Mouse (Mus musculus): ENCODE results near the gene Gbf1.

Gbf1 gene

DNA sequence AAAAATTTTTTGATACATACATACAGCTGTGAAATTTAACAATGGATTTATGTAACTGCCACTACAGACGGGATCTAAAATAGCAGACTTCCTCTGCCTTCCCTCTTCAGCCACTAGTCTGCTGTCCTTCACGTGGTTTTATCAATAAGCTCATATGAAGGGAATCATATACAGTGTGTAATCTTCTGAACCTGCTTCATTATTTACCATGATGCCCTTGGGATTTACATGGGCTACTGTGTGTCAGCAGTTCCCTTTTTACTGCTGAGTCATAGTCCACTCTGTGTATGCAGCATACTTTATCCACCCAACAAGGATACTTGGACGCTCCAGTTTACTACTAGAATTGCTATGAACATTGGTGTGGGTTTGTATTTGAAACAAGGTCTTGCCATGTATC is 75.0 kb downstream of the Gbf1 start:
- no peak for DNase-seq

DNA sequence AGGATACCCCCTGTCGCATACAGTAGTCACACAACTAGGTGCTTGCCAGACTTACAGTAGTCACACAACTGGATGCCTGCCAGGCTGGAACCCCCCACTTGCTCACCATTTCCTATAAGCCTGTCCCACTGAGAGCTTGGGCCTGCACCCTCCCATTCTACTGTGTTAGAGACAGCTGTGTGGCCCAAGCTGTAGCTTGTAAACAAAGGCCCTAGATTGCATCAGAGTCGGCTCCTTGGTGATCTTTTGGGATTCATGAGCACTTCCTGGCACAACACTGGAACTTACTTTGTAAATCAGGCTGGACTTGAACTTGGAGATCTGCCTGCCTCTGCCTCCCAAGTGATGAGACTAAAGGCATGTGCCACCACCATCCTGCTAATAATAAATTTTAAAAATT is 82.1 kb downstream of the Gbf1 start:
- no peak for DNase-seq

DNA sequence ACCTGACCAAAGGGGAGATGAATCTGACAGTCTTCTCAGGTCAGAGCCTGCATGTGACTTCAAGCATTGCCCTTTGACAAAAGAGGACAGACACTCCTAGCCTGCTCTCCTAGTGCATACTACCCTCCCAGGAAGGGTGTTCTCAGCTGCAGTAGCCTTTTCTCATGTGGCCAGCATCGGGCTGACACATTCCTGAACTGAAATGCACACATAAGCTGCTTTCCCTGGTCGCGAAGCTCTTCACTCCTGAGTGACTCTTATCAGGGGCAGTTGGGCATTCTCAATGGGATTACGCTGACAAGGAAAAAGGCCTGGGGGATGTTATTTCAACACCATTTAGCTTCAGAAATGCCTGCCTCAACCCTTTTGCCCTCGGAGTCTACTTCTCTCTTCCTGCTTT is 84.3 kb downstream of the Gbf1 start:
- DNase-seq, result no peak

DNA sequence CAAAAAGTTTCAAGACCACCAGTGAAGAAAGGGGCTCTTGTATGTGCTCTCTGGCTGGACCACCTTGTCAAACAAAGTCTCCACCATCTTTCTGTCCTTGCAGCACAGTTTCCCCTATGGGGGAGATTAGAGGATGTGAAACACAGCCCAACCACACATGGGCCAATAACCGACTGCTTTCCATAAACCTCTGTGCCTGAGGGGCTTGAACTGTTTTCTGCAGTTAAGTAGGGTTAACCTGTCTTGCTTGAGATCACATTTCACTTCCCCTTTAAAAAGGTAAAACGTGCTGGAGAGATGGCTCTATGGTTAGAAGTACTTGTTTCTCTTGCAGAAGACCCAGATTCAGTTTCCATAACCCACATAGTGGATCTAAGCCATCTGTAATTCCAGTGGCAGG is 87.9 kb downstream of the Gbf1 start:
- no peak for DNase-seq

DNA sequence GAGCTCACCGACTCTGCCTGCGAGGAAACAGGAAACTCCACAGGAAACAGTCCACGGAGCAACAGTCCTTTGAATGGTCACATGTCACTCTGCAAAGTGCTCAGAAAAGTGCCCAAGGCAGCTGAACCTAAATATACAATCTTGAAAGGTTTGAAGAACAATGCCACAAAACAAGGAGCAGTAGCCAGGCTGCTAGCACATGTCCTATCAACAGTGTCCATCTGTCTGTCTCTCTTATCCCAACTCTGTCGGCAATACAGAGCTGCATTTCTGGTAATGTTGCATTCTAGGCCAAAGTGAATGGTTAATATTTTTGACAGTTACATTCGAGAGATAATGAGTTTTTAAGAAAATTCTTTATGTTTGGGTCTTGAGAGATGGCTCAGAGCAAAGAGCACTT is 90.1 kb downstream of the Gbf1 start:
- DNase-seq, result no peak

DNA sequence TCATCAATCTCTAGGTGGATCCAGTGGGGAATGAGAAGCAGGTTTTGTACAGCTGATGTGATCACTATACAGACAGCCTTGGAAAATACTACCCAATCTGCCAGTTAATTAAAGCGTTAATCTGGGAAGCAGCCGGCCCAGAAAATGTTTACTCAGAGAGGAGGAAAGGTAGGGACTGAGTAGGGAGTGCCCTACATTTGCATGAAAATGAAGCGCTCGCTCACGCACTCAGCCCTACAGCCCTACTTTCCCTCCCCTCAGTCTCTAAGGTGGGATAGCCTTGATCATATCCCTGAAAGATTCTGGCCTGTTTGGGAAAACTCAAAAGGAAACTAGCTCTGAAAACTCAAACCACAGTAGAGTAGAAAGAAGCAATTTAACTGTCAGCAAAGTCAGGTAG is 92.3 kb downstream of the Gbf1 start:
- no peak for DNase-seq

DNA sequence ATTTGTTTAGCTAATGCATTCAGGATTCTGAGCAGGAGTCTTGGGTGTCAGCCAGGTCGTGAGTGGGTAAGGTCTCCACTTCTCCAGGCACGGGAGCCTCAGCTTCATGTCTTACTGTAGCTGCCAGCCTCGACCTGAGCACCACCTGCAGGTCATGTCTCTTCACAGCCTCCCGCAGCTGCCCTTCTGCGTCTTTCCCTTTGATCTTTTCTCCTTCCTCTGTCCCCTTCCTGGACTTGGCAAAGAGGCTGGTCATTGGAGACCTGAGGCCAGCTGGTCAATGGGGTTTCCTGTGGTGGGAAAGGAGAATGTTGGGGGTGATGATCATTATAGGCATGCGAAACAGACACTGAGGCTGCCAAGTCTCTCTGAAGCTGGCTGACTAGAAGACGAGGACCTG is 96.7 kb downstream of the Gbf1 start:
- peak; percentile 62 for DNase-seq

DNA sequence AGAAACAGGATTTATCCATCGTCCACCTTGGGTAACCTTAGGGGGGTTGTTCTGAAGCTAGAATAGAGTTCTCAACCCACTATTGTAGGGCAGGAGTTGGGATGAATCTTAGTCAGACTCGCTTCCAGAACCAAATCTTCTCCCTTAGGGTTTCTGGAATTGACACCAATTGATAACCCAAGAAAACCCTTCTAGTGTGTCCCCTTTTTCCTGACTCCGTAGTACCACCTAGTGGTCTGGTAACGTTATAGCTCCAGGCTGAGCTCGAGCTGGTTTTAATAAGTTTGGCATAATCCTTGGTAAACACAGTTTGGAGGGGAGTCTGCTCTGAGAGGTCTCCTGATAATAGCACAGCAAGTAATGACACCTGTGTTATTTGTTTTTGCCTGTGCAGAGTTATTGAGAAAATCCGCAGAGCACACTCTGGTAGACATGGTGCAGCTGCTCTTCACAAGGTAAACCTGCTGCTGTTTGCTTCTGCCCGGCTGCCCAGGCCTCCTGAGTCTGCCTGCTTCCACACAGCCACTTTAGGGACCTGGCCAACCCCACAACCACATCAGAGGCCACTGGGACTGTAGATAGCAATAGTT is 101.9 kb downstream of the Gbf1 start:
- peak; percentile 28 for DNase-seq

DNA sequence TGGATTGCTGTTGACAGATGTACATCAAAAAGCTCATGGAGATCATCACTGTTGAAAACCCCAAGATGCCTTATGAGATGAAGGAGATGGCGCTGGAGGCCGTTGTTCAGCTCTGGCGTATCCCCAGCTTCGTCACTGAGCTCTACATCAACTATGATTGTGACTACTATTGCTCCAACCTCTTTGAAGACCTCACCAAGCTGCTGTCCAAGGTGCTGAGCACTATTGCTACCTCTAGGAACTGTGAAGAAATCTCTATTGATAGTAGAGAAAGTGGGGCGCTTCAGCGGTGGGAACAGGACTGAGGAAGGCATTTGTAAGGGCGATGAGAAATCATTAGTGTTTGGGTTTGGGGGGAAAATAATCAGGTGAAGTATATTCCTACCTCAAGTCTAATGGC is 112.5 kb downstream of the Gbf1 start:
- no peak for DNase-seq

DNA sequence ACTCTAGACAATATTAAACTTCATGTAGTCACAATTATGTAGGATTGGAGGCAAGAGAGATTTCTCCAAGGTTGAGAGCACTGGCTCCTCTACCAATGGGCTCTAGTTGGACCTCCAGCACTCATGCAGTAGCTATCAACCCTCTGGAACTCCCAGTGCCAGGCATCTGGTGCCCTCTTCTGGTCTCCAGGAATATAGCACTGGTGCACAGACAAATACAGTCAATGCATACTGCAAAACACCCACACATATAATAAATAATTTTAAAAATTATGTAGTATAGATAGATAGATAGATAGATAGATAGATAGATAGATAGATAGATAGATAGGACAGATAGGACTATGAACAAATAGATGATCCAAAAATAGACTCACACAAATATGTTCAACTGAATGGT is 123.0 kb downstream of the Gbf1 start:
- no peak for DNase-seq

DNA sequence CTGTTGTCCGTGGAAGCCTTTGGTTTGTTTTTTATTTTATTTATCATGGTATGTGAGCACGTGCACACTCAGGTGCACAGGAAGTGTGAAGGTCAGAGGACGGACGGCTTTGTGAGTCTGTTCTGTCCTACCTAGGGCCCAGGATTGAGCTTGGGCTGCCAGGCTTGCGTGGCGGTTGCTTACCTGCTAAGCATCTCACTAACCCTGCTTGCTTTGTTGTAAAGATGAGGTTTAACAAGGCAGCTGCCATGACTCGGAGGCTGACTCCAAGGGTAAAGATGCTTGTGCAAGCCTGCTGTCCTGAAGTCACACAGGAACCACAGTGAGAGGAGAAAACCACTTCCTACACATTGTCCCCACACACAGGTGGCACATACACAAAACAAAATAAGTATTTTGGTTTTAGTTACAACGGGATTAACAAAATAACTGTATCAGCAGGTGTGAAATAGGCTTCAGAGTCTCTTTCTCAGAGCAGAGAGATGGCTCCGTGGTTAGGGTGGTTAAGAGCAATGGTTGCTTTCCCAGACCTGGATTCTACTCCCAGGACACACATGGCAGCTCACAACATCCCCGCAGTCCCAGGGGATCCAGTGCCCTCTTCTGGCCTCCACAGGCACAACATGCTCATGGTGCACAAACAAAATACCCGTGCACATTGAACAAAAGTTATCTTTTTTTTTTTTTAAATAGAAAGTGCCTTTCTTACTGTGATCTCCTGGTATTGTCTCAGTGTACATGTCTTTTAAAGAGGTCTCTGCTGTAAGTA is 130.0 kb downstream of the Gbf1 start:
- DNase-seq, result no peak

DNA sequence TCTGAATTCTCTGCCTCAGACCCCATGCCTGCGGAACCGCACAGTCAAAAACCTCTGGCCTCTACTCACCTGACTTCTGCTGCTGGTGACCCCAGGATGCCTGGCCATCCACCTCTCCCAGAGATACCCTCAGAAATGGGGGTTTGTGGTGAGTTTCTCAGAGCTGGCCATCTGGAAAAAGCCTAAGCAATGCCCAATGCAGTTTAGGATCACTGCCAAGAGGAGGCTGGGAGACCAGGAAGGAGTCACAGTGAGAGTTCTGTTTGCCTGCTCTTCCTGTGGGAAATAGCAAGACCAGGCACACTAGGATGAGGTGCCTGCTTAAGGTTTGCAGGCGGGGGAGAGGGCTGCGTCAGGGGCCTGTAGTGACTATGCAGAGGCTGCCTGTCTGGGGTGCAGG is 132.4 kb downstream of the Gbf1 start:
- DNase-seq, result peak; percentile 53

DNA sequence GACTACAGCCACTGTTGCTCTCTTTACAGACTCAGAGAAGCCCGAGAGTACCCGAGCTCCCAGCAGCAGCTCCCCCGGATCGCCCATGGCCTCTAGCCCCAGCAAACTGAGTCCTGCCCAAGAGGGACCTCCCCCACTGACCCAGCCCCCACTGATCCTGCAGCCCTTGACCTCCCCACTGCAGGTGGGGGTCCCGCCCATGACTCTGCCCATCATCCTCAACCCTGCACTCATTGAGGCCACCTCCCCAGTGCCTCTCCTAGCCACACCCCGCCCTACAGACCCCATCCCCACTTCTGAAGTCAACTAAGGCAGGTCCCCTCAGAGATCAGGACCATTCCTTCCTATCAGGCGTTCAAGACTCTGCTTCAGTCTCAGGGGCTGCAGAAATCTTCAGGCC is 133.3 kb downstream of the Gbf1 start:
- DNase-seq, result peak; percentile 41

DNA sequence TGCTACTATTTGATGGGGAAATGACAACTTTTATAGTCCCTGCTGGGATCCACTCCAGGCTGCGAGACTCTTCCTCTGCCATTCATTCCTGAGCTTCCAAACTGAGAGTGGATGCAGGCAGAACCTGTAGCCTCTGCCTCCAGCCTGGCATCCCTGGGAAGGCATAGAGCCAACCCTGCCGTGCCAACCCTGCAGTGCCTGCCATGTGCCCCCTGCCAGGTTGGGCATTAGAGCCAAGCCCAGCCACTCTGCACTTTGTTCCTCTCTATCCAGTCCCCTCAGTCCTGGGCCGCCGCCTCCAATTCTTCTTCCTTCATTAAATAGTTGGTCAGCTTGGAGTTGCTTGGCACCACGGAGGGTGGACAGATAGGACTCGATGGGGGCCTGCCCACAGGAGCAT is 133.7 kb downstream of the Gbf1 start:
- peak; percentile 90 for DNase-seq

DNA sequence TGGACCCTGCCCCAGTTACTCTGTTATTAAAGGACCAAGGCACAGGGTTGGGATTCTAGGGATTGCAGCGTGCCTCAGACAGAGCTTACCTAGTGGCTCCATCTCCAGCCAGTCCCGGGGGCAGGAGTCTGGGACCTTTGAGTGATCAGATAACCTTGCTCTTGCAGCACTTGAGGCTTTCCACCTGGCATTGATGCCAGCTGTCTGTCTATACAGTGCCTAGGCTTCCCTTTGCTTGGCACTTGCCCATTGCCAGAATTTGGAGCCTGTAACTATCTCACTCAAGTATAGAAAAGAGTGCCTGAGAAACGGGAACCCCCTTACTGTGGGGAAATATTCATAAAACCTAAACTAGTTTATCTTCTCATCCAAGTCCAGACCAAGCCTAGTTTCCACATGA is 134.6 kb downstream of the Gbf1 start:
- DNase-seq, result no peak

DNA sequence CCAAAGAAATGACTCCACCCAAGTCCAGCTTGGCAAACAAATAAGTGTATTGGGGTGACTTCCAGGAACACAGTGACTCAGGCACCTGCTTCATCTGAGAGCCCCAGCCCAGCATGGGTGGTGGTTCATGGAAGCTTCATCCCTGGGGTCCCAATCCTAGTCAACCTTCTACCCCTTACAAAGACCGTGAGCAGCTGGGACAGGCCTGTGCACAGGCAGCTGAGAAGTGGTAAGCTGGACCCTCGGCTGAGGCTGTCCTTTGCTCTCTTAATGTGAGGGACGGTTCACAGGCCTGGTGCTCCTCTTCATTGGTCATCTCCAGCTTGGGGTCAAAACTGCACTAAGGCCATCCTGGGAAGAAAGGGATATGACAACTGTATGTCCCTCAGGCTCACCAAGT is 135.3 kb downstream of the Gbf1 start:
- no peak for DNase-seq

DNA sequence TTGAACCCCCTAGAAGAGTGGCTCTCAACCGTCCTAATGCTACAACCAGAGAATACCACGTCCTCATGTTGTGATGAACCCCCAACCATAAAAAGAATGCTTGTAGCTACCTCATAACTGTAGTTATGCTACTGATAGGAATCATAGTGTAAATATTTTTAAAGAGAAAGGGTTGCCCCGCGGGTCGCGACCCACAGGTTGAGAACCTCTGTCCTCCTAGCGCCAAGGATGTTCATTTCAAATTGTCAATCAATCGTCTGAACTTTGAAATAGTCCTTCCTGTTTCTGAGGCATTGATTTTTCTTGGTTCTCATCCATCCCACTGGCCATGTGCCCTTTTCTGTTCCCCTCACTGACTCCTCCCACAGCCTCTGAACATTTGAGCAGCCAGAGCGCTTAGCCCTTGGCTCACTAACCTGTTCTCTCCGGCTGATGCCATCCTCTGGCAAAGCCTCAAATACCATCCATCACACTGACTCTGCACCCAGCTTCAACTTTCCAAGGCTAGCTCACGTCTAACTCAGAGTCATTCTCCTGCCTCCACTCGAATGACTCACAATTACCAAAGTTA is 138.3 kb downstream of the Gbf1 start:
- no peak for DNase-seq

DNA sequence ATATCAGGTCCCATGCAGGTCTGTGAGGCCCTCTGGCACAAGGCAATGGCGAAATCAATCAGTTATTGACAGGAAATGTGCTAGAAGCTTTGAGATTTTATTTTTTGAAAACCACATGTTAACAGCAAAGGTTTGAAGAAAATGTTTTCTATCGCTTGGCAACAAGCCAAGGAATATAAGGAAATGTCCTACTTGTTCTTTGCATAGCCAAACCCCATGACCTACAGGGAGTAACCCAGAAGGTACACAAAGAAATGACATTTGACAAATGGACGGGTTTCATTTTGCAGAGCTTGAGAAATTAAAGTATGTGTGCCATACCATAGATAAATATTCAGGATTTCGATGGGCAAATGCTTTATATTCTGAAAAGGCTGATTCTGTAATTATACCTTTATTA is 144.6 kb downstream of the Gbf1 start:
- no peak for DNase-seq

DNA sequence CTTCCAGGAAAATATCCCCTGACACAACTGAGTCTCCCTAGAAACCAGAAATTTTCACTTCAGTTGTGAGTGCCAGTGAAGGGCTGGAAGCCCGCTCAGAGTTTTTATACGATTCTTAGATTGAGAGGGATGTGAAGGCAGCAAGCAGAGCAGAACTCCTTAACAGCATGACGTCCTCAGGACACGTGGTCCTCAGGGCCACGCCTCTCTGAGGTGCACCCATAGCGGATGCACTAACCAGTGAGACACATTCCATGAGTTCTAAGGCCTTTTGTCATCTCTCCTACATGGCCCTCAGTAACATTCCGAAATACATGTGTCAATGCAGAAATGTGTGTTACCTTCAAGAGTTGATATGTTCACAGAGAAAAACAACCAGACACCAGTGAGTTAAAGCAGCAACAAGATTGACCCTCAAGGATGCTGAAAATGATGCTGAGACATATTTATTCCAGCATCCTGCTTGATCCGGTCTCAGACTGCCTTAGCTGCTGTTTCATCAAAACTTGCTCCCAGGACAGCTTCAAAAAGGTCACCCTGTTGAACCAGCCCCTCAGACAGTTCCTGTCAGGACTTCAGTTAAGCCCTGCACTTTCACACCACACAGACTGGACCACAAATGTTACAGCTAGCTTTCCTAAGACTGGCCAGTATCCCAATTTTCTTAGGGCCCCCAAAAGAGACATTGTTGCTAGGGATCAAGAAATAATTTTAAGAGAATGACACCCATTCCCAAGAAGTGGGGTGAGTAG is 148.2 kb downstream of the Gbf1 start:
- DNase-seq, result no peak

DNA sequence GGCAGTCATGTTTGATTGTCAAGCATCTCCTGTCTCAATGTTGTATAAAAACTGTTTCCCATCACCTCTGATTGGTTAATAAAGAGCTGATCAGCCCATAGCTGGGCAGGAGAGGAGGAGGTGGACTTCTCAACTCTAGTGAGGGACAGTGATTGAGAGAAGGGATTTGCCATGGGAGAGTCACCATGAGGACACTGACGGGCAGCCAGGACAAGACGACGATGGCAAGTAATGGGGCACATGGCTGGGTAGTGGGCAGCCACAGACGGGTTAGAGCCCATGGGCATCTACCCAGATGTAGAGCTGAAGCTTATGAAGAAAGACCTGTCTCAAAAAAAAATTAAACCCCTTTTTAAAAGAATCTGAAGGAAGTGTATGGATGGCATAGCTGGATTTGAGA is 150.2 kb downstream of the Gbf1 start:
- DNase-seq, result no peak

DNA sequence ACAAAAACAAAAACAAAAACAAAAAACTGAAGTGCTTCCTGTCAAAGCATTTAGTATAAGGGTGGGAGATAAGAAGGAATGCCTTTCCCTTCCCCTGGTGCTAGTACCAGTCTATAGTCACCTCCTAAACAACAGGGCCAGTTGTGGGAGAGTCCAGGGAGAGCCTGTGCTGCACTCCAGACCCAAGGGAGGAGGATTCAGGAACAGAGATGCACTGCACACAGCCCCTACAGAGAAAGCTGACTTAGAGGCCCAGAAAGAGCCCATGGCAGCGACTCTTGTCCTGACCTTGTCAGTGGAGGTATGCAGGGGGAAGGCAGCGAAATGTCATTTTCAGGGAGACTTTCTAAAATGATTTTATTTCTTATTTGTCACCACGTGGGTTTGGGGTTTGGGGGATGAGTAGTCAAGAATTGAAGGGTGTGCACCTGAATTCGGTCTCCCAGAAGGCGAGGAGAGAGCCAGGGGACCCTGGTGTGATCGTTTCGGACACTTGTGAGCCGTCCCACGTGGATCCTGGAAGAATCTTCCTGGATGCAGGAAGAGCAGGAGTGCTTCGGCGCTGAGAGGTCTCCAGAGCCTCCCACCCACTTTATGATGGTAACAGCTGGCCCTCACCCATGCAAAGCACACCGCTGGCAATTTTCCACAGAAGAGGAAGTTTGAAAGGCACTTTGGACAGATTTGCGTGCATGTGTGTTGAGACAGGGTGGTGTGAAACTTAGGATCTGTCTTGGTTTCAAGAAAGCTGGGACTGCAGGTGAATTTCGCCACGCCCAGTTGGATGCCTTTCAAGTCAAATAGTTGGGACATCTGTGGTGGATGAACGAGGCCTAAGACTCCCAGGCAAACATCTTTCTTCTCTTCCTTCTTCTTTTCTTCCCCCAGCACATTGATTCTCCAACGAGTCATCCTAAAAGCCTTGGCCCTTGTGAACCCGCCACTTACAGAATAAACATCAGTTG is 151.2 kb downstream of the Gbf1 start:
- peak; percentile 36 for DNase-seq

DNA sequence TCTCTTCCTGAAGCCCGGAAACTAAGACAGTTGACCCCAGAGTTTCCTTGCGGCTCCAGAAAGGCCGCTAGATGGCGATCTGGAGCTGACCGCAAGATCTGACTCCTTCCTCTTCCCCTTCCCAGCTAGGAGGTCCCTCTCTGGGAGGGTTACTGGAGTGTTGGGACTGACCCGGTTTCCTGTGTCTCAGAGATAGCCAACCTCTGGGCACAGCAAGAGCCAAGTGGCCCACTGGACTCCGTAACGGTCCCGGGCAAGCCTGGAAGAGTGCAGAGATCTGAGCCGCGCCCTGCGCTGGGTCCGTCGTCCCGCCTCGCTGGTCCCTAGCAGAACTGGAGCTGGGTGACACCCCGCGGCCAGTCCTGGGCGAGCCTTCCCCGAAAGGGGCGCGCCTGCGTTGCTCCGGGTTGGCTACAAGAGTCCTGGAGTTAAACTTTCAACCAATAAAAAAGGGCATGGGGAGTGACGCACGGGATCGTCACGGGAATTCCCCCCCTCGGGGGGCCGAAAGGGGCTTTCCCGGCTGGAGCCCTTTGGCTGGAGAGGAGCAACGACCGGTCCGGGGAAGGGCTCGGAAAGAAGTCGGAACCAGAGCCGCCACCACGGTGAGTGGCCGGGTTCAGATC is 152.0 kb downstream of the Gbf1 start, which contains the start of gene Nfkb2:
TSS of gene Nfkb2 (plus strand) at position 105 of the 626 bp plus-strand sequence.
- peak; percentile 78 for DNase-seq

Measured in cerebellum, adult 9-11 months (tissue).